Mouse (Mus musculus): ENCODE results near the gene B3gnt2.
"Not testable (repeated sequence)": the region's sequence is repeated elsewhere in the genome, so short reads cannot be mapped to it uniquely, and the experiment has no call there.

The B3gnt2 gene

GRCm38 (mm10) chr11:22777531-22777930 lies 83.2 kb downstream of the B3gnt2 start:
- DNase-seq (ENCODE audit: low read depth, low spot score), result no peak

- no peak for DNase-seq (ENCODE audit: low read depth, low spot score)
Observed at GRCm38 (mm10) chr11:22774821-22775220, 85.9 kb downstream of the B3gnt2 start.

- no peak for DNase-seq (ENCODE audit: low read depth, low spot score)
Observed at GRCm38 (mm10) chr11:22766238-22766637, 94.5 kb downstream of the B3gnt2 start.

- no peak for DNase-seq (ENCODE audit: low read depth, low spot score)
Observed at GRCm38 (mm10) chr11:22765425-22765824, 95.3 kb downstream of the B3gnt2 start.

GRCm38 (mm10) chr11:22763556-22764295 lies 97.0 kb downstream of the B3gnt2 start:
- DNase-seq (ENCODE audit: low read depth, low spot score), result no peak

GRCm38 (mm10) chr11:22763055-22763454 lies 97.7 kb downstream of the B3gnt2 start:
- DNase-seq (ENCODE audit: low read depth, low spot score), result no peak

- DNase-seq (ENCODE audit: low read depth, low spot score), result no peak
Observed at GRCm38 (mm10) chr11:22762236-22762927, 98.4 kb downstream of the B3gnt2 start.

- DNase-seq (ENCODE audit: low read depth, low spot score), result no peak
Observed at GRCm38 (mm10) chr11:22759783-22760182, 101.0 kb downstream of the B3gnt2 start.

- DNase-seq (ENCODE audit: low read depth, low spot score), result no peak
Observed at GRCm38 (mm10) chr11:22756168-22756980, 104.4 kb downstream of the B3gnt2 start.

GRCm38 (mm10) chr11:22755180-22755579 lies 105.6 kb downstream of the B3gnt2 start:
- DNase-seq (ENCODE audit: low read depth, low spot score), result no peak

- DNase-seq (ENCODE audit: low read depth, low spot score), result no peak
Observed at GRCm38 (mm10) chr11:22752596-22752995, 108.2 kb downstream of the B3gnt2 start.

- DNase-seq (ENCODE audit: low read depth, low spot score), result no peak
Observed at GRCm38 (mm10) chr11:22751592-22751991, 109.2 kb downstream of the B3gnt2 start.

- no peak for DNase-seq (ENCODE audit: low read depth, low spot score)
Observed at GRCm38 (mm10) chr11:22747406-22747805, 113.4 kb downstream of the B3gnt2 start.

- DNase-seq (ENCODE audit: low read depth, low spot score), result no peak
Observed at GRCm38 (mm10) chr11:22745356-22745755, 115.4 kb downstream of the B3gnt2 start.

- DNase-seq (ENCODE audit: low read depth, low spot score), result no peak
Observed at GRCm38 (mm10) chr11:22743561-22744269, 117.0 kb downstream of the B3gnt2 start.

GRCm38 (mm10) chr11:22741998-22742626 lies 118.6 kb downstream of the B3gnt2 start:
- no peak for DNase-seq (ENCODE audit: low read depth, low spot score)

- no peak for DNase-seq (ENCODE audit: low read depth, low spot score)
Observed at GRCm38 (mm10) chr11:22741436-22741835, 119.3 kb downstream of the B3gnt2 start.

- no peak for DNase-seq (ENCODE audit: low read depth, low spot score)
Observed at GRCm38 (mm10) chr11:22739497-22740288, 121.1 kb downstream of the B3gnt2 start.

GRCm38 (mm10) chr11:22736521-22737225 lies 124.1 kb downstream of the B3gnt2 start:
- DNase-seq (ENCODE audit: low read depth, low spot score), result no peak

GRCm38 (mm10) chr11:22735128-22735527 lies 125.6 kb downstream of the B3gnt2 start:
- not testable (repeated sequence) for DNase-seq (ENCODE audit: low read depth, low spot score)

Measured in c-Kit-negative CD71-positive TER-119-positive erythroid progenitor cells, embryonic 14.5 days (primary cell).